Mouse (Mus musculus) stomach, embryonic 14.5 days (tissue): ENCODE results near the gene Dnaja3. TPM values are rescaled to one million over a fixed set of nuclear protein-coding genes. Genes with fewer than 3 reads are reported as not detected.
A peak's percentile ranks its signal among the peaks of the same experiment; 100 is the strongest.

ENCODE experiments used
- ATAC-seq: fragments of 200-750 bp; cut with Nextera tagmentation; 2 replicates; pipeline ENCODE4 v1.8.0; 2017; ENCODE audit warnings: low read depth, moderate TSS enrichment; ENCODE audit not compliant: insufficient number of reproducible peaks, insufficient read depth, low FRiP score
- H3K27ac ChIP-seq: fragments of 300-500 bp; sonication (generic); 2 replicates; pipeline ENCODE4 v1.5.1; 2014; ENCODE audit warnings: mild to moderate bottlenecking, low read length, moderate library complexity, mixed read lengths
- H3K27me3 ChIP-seq: fragments of 300-500 bp; sonication (generic); 2 replicates; pipeline ENCODE4 v1.6.1; 2014; ENCODE audit warnings: low read length, control low read depth, mixed read lengths; ENCODE audit not compliant: control insufficient read depth, insufficient read depth
- H3K36me3 ChIP-seq: fragments of 300-500 bp; sonication (generic); 2 replicates; pipeline ENCODE4 v1.6.1; 2014; ENCODE audit warnings: mild to moderate bottlenecking, control low read depth, low read length, moderate library complexity, mixed read lengths; ENCODE audit not compliant: control insufficient read depth, insufficient read depth
- H3K4me1 ChIP-seq: fragments of 300-500 bp; sonication (generic); 2 replicates; pipeline ENCODE4 v1.6.1; 2014; ENCODE audit warnings: low read length, control low read depth, mixed read lengths; ENCODE audit not compliant: control insufficient read depth, insufficient read depth
- H3K4me2 ChIP-seq: fragments of 300-500 bp; sonication (generic); replicated peaks from 2 replicates; pipeline ENCODE4 v1.6.1; 2014; ENCODE audit warnings: low read depth, low read length, control low read depth
- H3K4me3 ChIP-seq: fragments of 300-500 bp; sonication (generic); 2 replicates; pipeline ENCODE4 v1.5.1; 2014; ENCODE audit warnings: low read depth, low read length, control low read depth
- H3K9ac ChIP-seq: fragments of 300-500 bp; sonication (generic); replicated peaks from 2 replicates; pipeline ENCODE4 v1.6.1; 2014; ENCODE audit warnings: low read depth, mild to moderate bottlenecking, control low read depth, low read length, moderate library complexity, mixed read lengths
- H3K9me3 ChIP-seq: fragments of 300-500 bp; sonication (generic); 2 replicates; pipeline ENCODE4 v1.6.1; 2016; ENCODE audit warnings: low read depth, low read length, control low read depth; ENCODE audit not compliant: control insufficient read depth
- WGBS: fragments of 180-500 bp; shearing (Covaris S2); extraction: QIAGEN DNeasy Blood & Tissue Kit; methylation state at CpG from one replicate; pipeline ENCODE4 v1.1.7; 2014; 5-methylcytosine and 5-hydroxymethylcytosine counted together
- polyA plus RNA-seq: library from polyadenylated mRNA; unstranded; fragments of >200 nt; fragmentation: Nextera tagmentation; extraction: Ambion mirVana; gene quantifications from 2 replicates; pipeline ENCODE4 v1.2.1, GENCODE M21; 2014

Dnaja3 gene
- polyA plus RNA-seq, 1 experiment from 2014 or later = 57.8 TPM

GRCm38 (mm10) chr16:4613736-4614135 is 26.1 kb upstream of the Dnaja3 start:
- Histone ChIP-seq H3K27ac (no peak overlapping the region), H3K4me3 (no peak overlapping the region), H3K27me3 (no peaks in the 10 kb centered on the region), H3K36me3 (peaks cover 60% of the 10 kb centered on the region), H3K4me2 (no peak overlapping the region), H3K4me1 (no peaks in the 10 kb centered on the region), H3K9ac (no peak overlapping the region), H3K9me3 (no peaks in the 10 kb centered on the region)
- WGBS = 90% methylated on average over 9 of the region's 9 CpGs
- no peak for ATAC-seq

- peaks cover 53% of the 10 kb centered on the region for H3K36me3 ChIP-seq
- no peak overlapping the region for H3K9ac ChIP-seq
- H3K4me3 ChIP-seq = no peak overlapping the region
- WGBS = 84% methylated on average over 3 of the region's 3 CpGs
- H3K27me3 ChIP-seq = no peaks in the 10 kb centered on the region
- H3K4me2 ChIP-seq = no peak overlapping the region
- no peaks in the 10 kb centered on the region for H3K9me3 ChIP-seq
- no peak for ATAC-seq
- H3K27ac ChIP-seq = no peak overlapping the region
- H3K4me1 ChIP-seq = no peaks in the 10 kb centered on the region
Measured at GRCm38 (mm10) chr16:4614639-4615038, 25.1 kb upstream of the Dnaja3 start.

- Histone ChIP-seq H3K4me3 (no peak overlapping the region), H3K9me3 (no peaks in the 10 kb centered on the region), H3K36me3 (peaks cover 49% of the 10 kb centered on the region), H3K4me2 (no peak overlapping the region), H3K27ac (no peak overlapping the region), H3K27me3 (no peaks in the 10 kb centered on the region), H3K9ac (no peak overlapping the region), H3K4me1 (no peaks in the 10 kb centered on the region)
- 71% methylated on average over 1 of the region's 1 CpGs for WGBS
- ATAC-seq = no peak
Measured at GRCm38 (mm10) chr16:4615297-4615696, 24.5 kb upstream of the Dnaja3 start.

- no peak overlapping the region for H3K4me2 ChIP-seq
- H3K9ac ChIP-seq = no peak overlapping the region
- H3K4me3 ChIP-seq = no peak overlapping the region
- no peaks in the 10 kb centered on the region for H3K27me3 ChIP-seq
- 85% methylated on average over 4 of the region's 4 CpGs for WGBS
- H3K4me1 ChIP-seq = no peaks in the 10 kb centered on the region
- H3K36me3 ChIP-seq = peaks cover 40% of the 10 kb centered on the region
- H3K27ac ChIP-seq = no peak overlapping the region
- no peak for ATAC-seq
- H3K9me3 ChIP-seq = no peaks in the 10 kb centered on the region
Measured at GRCm38 (mm10) chr16:4616829-4617228, 23.0 kb upstream of the Dnaja3 start.

DNA sequence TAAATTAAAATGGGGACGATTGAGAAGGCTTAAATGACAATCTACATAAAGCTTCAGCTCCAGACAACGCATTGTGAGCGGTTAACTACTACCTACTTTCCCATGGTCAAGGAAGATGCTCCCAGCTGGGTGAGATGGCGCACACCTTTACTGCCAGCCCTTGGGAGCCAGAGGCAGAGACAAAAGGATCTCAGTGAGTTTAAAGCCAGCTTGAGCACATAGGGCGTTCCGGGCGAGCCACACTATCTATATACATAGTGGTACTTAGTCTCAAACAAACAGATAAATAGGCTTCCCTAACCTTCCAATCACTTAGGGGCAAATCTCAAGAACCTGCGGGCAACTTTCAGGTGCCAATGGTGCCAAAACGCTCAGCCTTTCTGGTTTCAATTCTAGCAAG is 15.7 kb upstream of the Dnaja3 start:
- 18% methylated on average over 9 of the region's 9 CpGs for WGBS
- peak overlapping the region; percentile 66 for H3K9ac ChIP-seq
- no peaks in the 10 kb centered on the region for H3K9me3 ChIP-seq
- no peak for ATAC-seq
- H3K27ac ChIP-seq = peak overlapping the region; percentile 64; the same call in 1 of the 2 replicates
- peak overlapping the region; percentile 72 for H3K4me2 ChIP-seq
- H3K4me3 ChIP-seq = peak overlapping the region; percentile 61
- H3K4me1 ChIP-seq = peaks cover 9% of the 10 kb centered on the region
- peaks cover 3% of the 10 kb centered on the region; the same call in 1 of the 2 replicates for H3K36me3 ChIP-seq
- H3K27me3 ChIP-seq = no peaks in the 10 kb centered on the region

DNA sequence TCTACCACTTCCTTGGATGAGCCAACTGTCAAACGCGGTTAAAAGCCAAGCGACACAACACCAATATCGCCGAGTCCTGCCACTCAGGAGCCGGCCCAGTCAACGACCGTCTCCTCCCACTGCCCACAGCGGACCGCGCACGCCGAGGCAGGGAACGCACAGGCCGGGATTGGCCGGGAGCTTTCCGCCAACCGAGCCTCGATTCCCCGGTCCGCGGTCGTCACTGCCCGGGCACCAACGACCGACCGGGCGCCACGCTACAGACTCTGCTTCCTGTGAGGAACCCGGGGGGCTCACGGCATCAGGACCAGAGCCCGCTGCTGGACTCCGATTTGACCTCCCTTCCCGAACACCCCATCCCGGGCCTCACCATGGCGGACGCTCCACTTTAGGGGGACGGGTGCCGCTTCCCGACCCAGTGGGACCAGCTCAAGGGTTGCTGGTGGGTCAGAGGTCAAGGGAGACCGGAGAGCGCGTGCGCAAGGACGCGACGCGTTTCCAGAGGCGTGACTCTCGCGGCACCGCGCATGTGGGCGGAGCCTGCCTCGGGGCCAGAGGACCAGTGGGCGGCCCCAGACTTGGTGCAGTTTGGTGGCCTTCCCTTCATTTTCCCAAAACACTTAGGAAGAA is 15.2 kb upstream of the Dnaja3 start, which contains the start of gene Pam16:
TSS of gene Pam16 (minus strand) at position 508 of the 630 bp plus-strand sequence.
- ATAC-seq = peak; percentile 92
- Histone ChIP-seq H3K4me3 (peak within 1 kb of the TSS; percentile 61), H3K27ac (peak within 1 kb of the TSS; percentile 64), H3K9me3 (no peaks in the 10 kb centered on the region), H3K27me3 (no peaks in the 10 kb centered on the region), H3K36me3 (peaks cover 3% of the 10 kb centered on the region; the same call in 1 of the 2 replicates), H3K4me2 (peak within 1 kb of the TSS; percentile 72), H3K9ac (peak within 1 kb of the TSS; percentile 66), H3K4me1 (peaks cover 9% of the 10 kb centered on the region)
- WGBS = under 1% methylated on average over 56 of the region's 56 CpGs

DNA sequence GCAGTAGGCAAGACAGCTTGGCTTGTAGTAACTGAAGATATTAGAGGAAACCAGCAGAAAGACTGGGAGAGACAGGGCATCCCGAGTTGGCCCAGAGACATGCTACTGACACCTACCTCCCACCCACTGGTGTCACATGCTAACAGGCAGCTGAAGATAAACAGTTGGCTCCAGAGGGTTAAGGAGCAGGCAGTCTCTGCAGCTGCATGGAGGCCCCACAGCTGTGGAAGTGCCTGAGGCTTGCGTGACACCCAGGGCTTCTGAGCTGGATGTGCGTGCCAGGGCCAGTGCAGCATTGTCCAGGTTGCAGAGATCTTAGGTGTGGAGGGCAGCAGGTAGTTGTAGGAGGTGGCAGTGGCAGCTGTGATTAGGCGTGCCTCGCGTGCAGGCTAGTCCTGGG is 12.7 kb upstream of the Dnaja3 start:
- Histone ChIP-seq H3K9me3 (no peaks in the 10 kb centered on the region), H3K4me3 (no peak overlapping the region), H3K9ac (no peak overlapping the region), H3K4me1 (peaks cover 9% of the 10 kb centered on the region), H3K4me2 (no peak overlapping the region), H3K36me3 (peaks cover 3% of the 10 kb centered on the region; the same call in 1 of the 2 replicates), H3K27me3 (no peaks in the 10 kb centered on the region), H3K27ac (no peak overlapping the region)
- ATAC-seq = no peak
- WGBS = 67% methylated on average over 6 of the region's 6 CpGs

DNA sequence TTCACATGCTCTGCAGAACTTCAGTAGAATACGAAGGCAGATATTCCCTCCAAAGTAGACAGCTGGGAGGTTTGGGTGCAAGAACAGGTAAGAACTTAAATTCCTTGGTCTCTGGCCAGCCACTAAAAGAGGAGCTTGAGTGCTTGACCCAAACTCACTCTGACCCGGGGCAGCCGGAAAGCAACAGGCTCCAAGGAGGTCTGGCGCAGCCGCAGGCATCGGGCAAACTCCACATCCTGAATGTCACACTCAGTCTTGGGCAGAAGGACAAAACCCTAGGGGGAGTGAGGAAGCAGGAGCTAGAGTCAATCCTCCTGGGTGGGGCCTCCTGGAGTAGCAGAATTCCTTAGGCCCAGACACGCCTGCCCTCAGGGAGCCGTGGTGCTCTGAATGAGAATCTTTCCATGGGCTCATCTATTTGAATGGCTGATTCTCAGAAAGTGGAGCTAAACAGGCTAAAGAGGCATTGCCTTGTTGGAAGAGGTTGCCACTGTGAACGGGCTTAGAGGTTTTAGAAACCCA is 10.8 kb upstream of the Dnaja3 start:
- Histone ChIP-seq H3K4me3 (no peak overlapping the region), H3K36me3 (peaks cover 9% of the 10 kb centered on the region), H3K27me3 (no peaks in the 10 kb centered on the region), H3K9me3 (no peaks in the 10 kb centered on the region), H3K4me1 (no peaks in the 10 kb centered on the region), H3K4me2 (no peak overlapping the region), H3K27ac (no peak overlapping the region), H3K9ac (no peak overlapping the region)
- ATAC-seq = no peak
- WGBS = 90% methylated on average over 9 of the region's 9 CpGs
